Mouse (Mus musculus) lung, embryonic 15.5 days (tissue): ENCODE data around the gene Eef1g. TPM values are rescaled to one million over a fixed set of nuclear protein-coding genes. Genes with fewer than 3 reads are reported as not detected.

Experiments
- ATAC-seq: fragments of 200-750 bp; cut with Nextera tagmentation; 2 replicates; pipeline ENCODE4 v1.8.0; 2017; ENCODE audit warnings: moderate number of reproducible peaks, borderline replicate concordance; ENCODE audit not compliant: low FRiP score, low TSS enrichment; ENCODE audit errors: extremely low read depth
- H3K27ac ChIP-seq: fragments of 300-500 bp; sonication (generic); 2 replicates; pipeline ENCODE4 v1.5.1; 2015; ENCODE audit warnings: moderate library complexity, mild to moderate bottlenecking, inconsistent platforms
- H3K27me3 ChIP-seq: fragments of 300-500 bp; sonication (generic); 2 replicates; pipeline ENCODE4 v1.6.1; 2015; ENCODE audit warnings: inconsistent platforms
- H3K36me3 ChIP-seq: fragments of 300-500 bp; sonication (generic); 2 replicates; pipeline ENCODE4 v1.6.1; 2015; ENCODE audit warnings: inconsistent platforms
- H3K4me1 ChIP-seq: fragments of 300-500 bp; sonication (generic); 2 replicates; pipeline ENCODE4 v1.6.1; 2015; ENCODE audit warnings: inconsistent platforms
- H3K4me2 ChIP-seq: fragments of 300-500 bp; sonication (generic); 2 replicates; pipeline ENCODE4 v1.6.1; 2015; ENCODE audit warnings: inconsistent platforms, mild to moderate bottlenecking, moderate library complexity
- H3K4me3 ChIP-seq: fragments of 300-500 bp; sonication (generic); 2 replicates; pipeline ENCODE4 v1.5.1; 2015; ENCODE audit warnings: mild to moderate bottlenecking, inconsistent platforms
- H3K9ac ChIP-seq: fragments of 300-500 bp; sonication (generic); 2 replicates; pipeline ENCODE4 v1.6.1; 2015; ENCODE audit warnings: inconsistent platforms
- H3K9me3 ChIP-seq: fragments of 300-500 bp; sonication (generic); 2 replicates; pipeline ENCODE4 v1.6.1; 2016; ENCODE audit warnings: inconsistent platforms
- WGBS: fragments of 180-500 bp; shearing (Covaris S2); methylation state at CpG from one replicate; pipeline ENCODE4 v1.1.7; 2015; 5-methylcytosine and 5-hydroxymethylcytosine counted together
- polyA plus RNA-seq: library from polyadenylated mRNA; unstranded; fragments of >200 nt; fragmentation: Nextera tagmentation; extraction: Ambion mirVana; gene quantifications from 2 replicates; pipeline ENCODE4 v1.2.1, GENCODE M21; 2015

Eef1g gene
- polyA plus RNA-seq, 1 experiment from 2014 or later = 420 TPM

DNA sequence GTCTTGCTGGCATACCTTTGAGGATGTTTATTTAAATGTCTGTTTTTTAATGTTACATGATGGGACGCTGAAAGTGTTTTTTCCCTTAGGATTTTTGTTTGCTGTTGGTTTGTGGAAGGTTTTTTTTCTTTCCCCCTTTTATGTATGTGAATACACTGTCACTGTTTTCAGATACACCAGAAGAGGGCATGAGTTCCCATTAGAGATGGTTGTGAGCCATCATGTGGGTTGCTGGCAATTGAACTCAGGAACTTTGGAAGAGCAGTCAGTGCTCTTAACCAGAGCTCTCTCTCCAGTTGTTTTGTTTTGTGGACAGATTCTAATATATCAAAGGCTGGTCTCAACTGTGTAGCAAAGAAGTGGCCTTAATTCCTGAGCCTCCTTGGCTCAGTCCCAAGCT is 7.8 kb downstream of the Eef1g start:
- ATAC-seq = no peak

GRCm38 (mm10) chr19:8975491-8975890 is 8.7 kb downstream of the Eef1g start:
- H3K4me3 ChIP-seq = no peak overlapping the region
- H3K9me3 ChIP-seq = no peaks in the 10 kb centered on the region
- H3K9ac ChIP-seq = no peak overlapping the region
- no peak overlapping the region for H3K4me2 ChIP-seq
- H3K27me3 ChIP-seq = no peaks in the 10 kb centered on the region
- H3K36me3 ChIP-seq = peaks cover 99% of the 10 kb centered on the region
- ATAC-seq = no peak
- 86% methylated on average over 2 of the region's 2 CpGs for whole genome bisulfite sequencing
- H3K4me1 ChIP-seq = peaks cover 5% of the 10 kb centered on the region; the same call in 1 of the 2 replicates
- H3K27ac ChIP-seq = no peak overlapping the region

More for the DNA sequence above, 7.8 kb downstream of the Eef1g start:
- Histone ChIP-seq H3K36me3 (peaks cover 99% of the 10 kb centered on the region), H3K27me3 (no peaks in the 10 kb centered on the region), H3K4me3 (no peak overlapping the region), H3K4me1 (no peaks in the 10 kb centered on the region), H3K9ac (no peak overlapping the region), H3K9me3 (no peaks in the 10 kb centered on the region), H3K4me2 (no peak overlapping the region), H3K27ac (no peak overlapping the region)
- WGBS = 61% methylated on average over 1 of the region's 1 CpGs

- Histone ChIP-seq H3K4me1 (peaks cover 11% of the 10 kb centered on the region), H3K9me3 (no peaks in the 10 kb centered on the region), H3K9ac (no peak overlapping the region), H3K27me3 (no peaks in the 10 kb centered on the region), H3K27ac (no peak overlapping the region), H3K4me3 (no peak overlapping the region), H3K36me3 (peaks cover 91% of the 10 kb centered on the region), H3K4me2 (no peak overlapping the region)
- WGBS = 43% methylated on average over 3 of the region's 3 CpGs
- ATAC-seq = peak; percentile 65; the same call in 1 of the 2 replicates
Measured at GRCm38 (mm10) chr19:8976535-8976934, 9.7 kb downstream of the Eef1g start.

- H3K4me1 ChIP-seq = peaks cover 51% of the 10 kb centered on the region
- H3K4me3 ChIP-seq = no peak overlapping the region
- peaks cover 49% of the 10 kb centered on the region for H3K36me3 ChIP-seq
- 53% methylated on average over 5 of the region's 5 CpGs for WGBS
- peak overlapping the region; percentile 15; the same call in 1 of the 2 replicates for H3K27ac ChIP-seq
- H3K27me3 ChIP-seq = no peaks in the 10 kb centered on the region
- no peak for ATAC-seq
- H3K9ac ChIP-seq = no peak overlapping the region
- no peak overlapping the region for H3K4me2 ChIP-seq
- no peaks in the 10 kb centered on the region for H3K9me3 ChIP-seq
Measured at GRCm38 (mm10) chr19:8980771-8981170, 13.9 kb downstream of the Eef1g start.

- WGBS = 65% methylated on average over 2 of the region's 2 CpGs
- Histone ChIP-seq H3K4me2 (no peak overlapping the region), H3K27me3 (no peaks in the 10 kb centered on the region), H3K4me3 (no peak overlapping the region), H3K36me3 (peaks cover 41% of the 10 kb centered on the region), H3K4me1 (peaks cover 56% of the 10 kb centered on the region), H3K9me3 (no peaks in the 10 kb centered on the region), H3K27ac (peak overlapping the region; percentile 15; the same call in 1 of the 2 replicates), H3K9ac (no peak overlapping the region)
- no peak for ATAC-seq
Measured at GRCm38 (mm10) chr19:8981450-8982168, 14.8 kb downstream of the Eef1g start.

DNA sequence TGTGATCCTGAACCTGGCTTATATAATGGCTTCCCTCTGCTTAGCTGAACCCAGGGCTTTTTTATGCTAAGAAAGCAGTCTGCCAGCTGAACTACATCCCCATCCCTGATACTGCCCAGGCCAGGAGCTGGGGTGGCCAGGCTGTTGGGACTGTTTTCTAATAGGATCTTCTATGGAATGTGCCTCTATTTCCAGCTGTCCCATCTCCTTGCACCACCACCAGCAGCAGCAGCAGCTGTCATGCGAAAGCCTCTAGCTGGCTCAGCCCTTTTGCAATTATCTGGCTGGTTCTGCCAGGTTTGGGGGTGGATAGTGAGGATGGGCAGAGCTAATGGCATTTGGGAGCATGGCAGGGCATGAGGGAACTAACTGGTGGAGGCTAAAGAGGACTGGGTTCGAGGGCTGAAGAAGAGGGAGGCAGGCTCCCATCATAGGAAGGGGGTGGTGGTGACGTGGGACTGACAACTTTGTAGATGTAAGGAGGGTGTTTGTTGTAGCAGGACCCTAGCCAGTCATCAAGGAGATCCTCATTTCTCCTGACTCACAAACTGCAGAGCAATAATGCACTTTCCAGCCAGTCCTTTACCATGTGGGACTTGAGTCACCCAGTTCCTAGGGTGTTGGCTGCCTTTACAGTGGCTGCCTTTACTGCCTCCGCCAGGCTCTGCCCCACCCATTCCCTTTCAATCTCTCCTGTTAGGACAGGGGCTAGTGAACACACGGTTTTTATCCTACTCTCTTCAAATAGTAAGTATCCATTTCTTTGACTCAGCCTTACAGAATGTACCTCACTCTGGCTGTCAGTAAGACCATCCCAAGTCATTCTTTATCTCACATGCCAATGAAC is 15.7 kb downstream of the Eef1g start:
- H3K4me1 ChIP-seq = peaks cover 56% of the 10 kb centered on the region
- no peak overlapping the region for H3K9ac ChIP-seq
- peaks cover 32% of the 10 kb centered on the region for H3K36me3 ChIP-seq
- peak overlapping the region; percentile 58 for H3K27ac ChIP-seq
- H3K4me2 ChIP-seq = no peak overlapping the region
- H3K27me3 ChIP-seq = no peaks in the 10 kb centered on the region
- no peak overlapping the region for H3K4me3 ChIP-seq
- WGBS = 26% methylated on average over 5 of the region's 5 CpGs
- no peaks in the 10 kb centered on the region for H3K9me3 ChIP-seq
- ATAC-seq = 0 out of 2 replicates have a peak, but pooled peaks have one; percentile 51

- peak overlapping the region; percentile 58 for H3K27ac ChIP-seq
- H3K9me3 ChIP-seq = no peaks in the 10 kb centered on the region
- no peak overlapping the region for H3K4me3 ChIP-seq
- H3K4me2 ChIP-seq = no peak overlapping the region
- WGBS = 23% methylated on average over 4 of the region's 4 CpGs
- H3K36me3 ChIP-seq = peaks cover 25% of the 10 kb centered on the region
- H3K4me1 ChIP-seq = peaks cover 61% of the 10 kb centered on the region
- ATAC-seq = no peak
- H3K9ac ChIP-seq = no peak overlapping the region
- no peaks in the 10 kb centered on the region for H3K27me3 ChIP-seq
Measured at GRCm38 (mm10) chr19:8983150-8983650, 16.4 kb downstream of the Eef1g start.

DNA sequence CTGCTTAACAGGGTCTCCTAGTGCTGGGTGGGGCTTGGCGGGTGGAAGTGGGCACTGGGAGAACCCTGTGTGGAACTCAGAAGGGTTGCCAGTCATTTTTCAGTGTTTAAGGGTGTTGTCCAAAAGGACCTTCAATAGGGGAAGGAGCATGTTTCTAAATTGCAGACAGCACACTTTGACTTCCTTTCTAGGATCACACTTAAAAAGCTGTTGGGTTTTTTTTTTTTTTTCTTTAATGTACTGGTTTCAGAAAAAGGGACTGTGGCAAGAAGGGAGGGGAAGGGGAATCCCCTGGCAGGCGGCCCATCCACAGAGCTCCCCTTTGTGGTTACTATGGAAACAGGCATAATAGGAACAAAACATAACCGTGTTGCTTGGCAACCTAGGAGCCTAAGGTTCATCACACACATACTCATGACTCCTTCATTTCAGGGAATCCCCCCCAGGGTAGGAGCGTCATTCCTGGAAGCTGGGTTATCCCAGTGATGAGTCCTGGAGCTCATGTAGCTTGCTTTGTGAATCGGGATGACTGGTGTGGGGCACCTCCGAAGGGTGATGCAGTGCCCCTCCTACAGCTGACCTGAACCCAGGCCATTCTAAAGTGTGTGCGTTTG is 17.5 kb downstream of the Eef1g start:
- Histone ChIP-seq H3K9ac (no peak overlapping the region), H3K27ac (peak overlapping the region; percentile 58), H3K9me3 (no peaks in the 10 kb centered on the region), H3K4me2 (no peak overlapping the region), H3K4me1 (peaks cover 69% of the 10 kb centered on the region), H3K36me3 (peaks cover 14% of the 10 kb centered on the region), H3K4me3 (no peak overlapping the region), H3K27me3 (no peaks in the 10 kb centered on the region)
- 7% methylated on average over 7 of the region's 7 CpGs for WGBS
- ATAC-seq = no peak

GRCm38 (mm10) chr19:8985891-8986290 is 19.1 kb downstream of the Eef1g start:
- Histone ChIP-seq H3K4me1 (peaks cover 63% of the 10 kb centered on the region), H3K9ac (no peak overlapping the region), H3K4me3 (no peak overlapping the region), H3K27me3 (no peaks in the 10 kb centered on the region), H3K27ac (no peak overlapping the region), H3K9me3 (no peaks in the 10 kb centered on the region), H3K36me3 (no peaks in the 10 kb centered on the region; the same call in 1 of the 2 replicates), H3K4me2 (no peak overlapping the region)
- no peak for ATAC-seq
- 38% methylated on average over 5 of the region's 5 CpGs for WGBS

- H3K9me3 ChIP-seq = no peaks in the 10 kb centered on the region
- no peak overlapping the region for H3K9ac ChIP-seq
- no peak overlapping the region for H3K4me2 ChIP-seq
- WGBS = 63% methylated on average over 2 of the region's 2 CpGs
- no peak overlapping the region for H3K4me3 ChIP-seq
- H3K36me3 ChIP-seq = no peaks in the 10 kb centered on the region
- H3K27ac ChIP-seq = no peak overlapping the region; the same call in 1 of the 2 replicates
- no peak for ATAC-seq
- H3K4me1 ChIP-seq = peaks cover 68% of the 10 kb centered on the region
- no peaks in the 10 kb centered on the region for H3K27me3 ChIP-seq
Measured at GRCm38 (mm10) chr19:8987816-8988215, 21.0 kb downstream of the Eef1g start.

GRCm38 (mm10) chr19:8988346-8989065 is 21.7 kb downstream of the Eef1g start:
- no peak for ATAC-seq

More at GRCm38 (mm10) chr19:8988346-8989065, 21.7 kb downstream of the Eef1g start:
- no peaks in the 10 kb centered on the region for H3K36me3 ChIP-seq
- peak overlapping the region; percentile 60 for H3K4me3 ChIP-seq
- H3K9ac ChIP-seq = peak overlapping the region; percentile 71
- H3K4me1 ChIP-seq = peaks cover 68% of the 10 kb centered on the region
- no peaks in the 10 kb centered on the region for H3K27me3 ChIP-seq
- no peaks in the 10 kb centered on the region for H3K9me3 ChIP-seq
- WGBS = 24% methylated on average over 15 of the region's 15 CpGs
- peak overlapping the region; percentile 70 for H3K4me2 ChIP-seq
- peak overlapping the region; percentile 94 for H3K27ac ChIP-seq
